Mouse (Mus musculus) cerebellum, adult 9-10 months (tissue): ENCODE measurements around the gene Ccn1.

ENCODE experiments used
- DNase-seq: peaks from one replicate; pipeline ENCODE4 v3.0.0; 2022

Ccn1 gene

DNA sequence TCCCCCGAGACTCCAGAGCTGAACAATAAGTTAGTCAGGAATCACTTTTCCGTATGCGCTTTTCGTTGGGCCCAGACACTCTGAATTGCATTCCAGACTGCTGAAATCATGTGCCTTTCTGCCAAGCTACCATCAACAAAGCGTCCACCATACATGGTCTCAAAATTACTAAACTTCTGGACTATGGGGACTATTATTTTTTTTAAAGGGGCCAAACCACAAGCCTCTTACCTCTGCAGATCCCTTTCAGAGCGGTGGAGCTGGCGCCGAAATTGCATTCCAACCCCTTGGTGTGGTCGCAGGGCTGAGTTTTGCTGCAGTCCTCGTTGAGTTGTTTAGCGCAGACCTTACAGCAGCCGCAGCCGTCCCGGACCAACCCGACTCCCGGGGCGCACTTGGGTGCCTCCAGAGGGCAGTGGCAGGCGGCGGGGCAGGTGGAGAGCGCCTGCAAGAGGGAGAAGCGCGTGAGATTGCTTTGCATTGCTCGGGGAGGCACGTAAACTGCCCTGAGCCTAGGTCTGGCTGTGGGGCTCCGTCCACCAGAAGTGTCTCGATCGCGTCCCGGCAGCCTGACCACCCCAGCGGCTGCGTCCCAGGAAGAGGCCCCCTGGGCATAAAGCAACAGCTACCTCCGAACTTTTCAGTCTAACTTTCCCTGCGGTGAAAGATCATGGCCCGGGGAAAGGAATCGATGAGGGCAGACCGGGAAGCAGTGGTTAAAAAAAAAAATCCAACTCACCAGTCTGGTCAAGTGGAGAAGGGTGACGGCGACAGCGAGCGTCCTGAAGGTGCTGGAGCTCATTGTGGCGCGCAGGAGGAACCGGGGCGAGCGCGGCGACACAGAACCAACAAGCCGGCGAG is 560 bp downstream of the Ccn1 start:
- no peak for DNase-seq

DNA sequence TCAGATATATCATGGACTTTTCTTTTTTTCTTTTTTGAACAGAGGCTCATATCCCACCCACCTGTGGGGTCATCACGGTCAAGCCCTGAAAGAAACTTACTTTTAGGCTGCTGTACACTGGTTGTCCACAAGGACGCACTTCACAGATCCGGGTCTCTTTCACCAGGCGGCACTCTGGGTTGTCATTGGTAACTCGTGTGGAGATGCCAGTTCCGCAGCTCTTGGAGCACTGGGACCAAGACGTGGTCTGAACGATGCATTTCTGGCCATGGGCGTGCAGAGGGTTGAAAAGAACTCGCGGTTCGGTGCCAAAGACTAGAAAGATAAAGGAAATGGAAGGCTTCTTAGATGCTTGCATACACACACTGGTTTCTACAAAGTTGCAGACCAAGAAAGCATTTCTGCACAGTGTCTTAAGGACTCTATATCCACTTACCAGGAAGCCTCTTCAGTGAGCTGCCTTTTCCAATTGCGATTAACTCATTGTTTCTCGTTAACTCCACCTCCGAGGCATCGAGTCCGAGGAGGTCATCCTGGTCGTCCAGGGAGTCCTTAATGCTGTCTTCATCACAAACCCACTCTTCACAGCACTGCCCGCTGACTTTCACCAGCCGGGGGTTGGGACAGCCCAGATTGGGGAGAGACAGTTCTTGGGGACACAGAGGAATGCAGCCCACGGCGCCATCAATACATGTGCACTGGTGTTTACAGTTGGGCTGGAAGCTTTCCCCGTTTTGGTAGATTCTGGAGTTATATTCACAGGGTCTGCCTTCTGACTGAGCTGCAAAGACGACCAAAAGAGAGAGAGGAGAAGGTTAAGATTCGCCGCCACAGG is 1.5 kb downstream of the Ccn1 start:
- DNase-seq, result no peak

DNA sequence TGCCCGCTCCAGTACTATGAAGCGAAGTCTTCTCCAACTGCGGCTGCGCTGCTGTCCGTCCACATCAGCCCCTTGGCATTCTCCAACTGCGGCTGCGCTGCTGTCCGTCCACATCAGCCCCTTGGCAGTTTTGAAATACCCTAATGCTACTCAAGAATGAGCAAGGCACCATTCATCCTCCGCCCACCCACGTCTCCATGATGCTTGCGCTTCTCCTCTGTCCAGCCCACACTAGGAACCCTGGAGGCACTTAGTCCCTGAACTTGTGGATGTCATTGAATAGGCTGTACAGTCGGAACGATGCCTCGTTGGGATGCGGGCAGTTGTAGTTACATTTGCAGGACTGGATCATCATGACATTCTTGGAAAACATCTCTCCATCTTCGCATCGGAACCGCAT is 2.4 kb downstream of the Ccn1 start:
- no peak for DNase-seq

DNA sequence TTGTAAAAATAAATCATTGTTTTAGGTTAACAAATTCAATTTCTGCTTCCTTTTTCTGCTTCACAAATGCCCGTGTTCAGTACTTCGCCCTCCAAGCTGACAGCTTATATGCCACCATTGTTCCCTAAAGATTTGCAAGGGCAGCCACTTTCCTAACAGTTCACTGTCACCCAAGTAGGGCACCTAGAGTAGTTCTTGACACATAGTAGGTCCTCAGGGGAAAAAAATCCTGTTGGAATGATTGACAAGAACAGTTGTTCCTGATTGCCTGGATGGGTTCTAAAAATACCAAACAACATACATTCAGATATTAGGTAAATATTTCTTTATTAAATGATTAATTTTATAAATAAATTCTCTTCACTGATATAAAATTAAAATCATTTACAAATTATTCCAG is 3.1 kb downstream of the Ccn1 start:
- DNase-seq, result no peak

DNA sequence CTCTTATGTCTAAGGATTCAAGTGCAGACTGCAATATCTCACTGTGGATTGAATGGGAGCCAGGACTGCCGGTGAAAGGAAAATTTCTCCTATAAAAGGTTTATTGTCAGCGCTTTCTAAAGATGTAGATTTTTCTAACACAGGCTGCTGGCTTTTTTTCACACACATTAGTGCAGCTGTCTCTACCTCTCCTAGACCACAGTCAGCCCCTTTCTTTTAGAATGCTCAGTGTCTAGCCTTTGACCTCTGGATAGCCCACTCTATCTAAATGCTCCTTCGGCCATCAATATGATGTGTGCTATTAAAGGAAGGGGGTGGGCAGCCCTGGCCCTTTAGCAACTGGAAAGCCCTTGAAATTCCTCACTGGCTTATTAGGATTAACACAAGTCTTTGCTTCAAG is 3.8 kb downstream of the Ccn1 start:
- no peak for DNase-seq

DNA sequence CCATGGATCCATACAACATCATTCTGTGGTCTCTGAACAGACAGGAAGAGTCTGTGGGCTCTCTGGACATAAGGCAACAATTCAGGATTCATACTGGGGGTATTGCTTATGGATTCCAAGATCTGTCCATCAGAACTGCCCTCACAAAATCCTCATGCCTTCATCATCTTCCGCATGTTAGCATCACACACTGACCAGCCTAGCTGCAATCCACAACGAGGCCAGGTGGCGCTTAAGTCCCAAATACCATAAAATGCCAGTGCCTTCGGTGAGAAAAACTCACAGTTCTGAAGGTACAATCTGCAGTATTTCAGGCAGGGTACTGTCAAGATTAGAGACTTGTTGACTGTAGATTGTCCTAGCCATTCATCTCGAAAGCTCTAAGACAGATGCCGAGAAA is 4.3 kb downstream of the Ccn1 start:
- no peak for DNase-seq

DNA sequence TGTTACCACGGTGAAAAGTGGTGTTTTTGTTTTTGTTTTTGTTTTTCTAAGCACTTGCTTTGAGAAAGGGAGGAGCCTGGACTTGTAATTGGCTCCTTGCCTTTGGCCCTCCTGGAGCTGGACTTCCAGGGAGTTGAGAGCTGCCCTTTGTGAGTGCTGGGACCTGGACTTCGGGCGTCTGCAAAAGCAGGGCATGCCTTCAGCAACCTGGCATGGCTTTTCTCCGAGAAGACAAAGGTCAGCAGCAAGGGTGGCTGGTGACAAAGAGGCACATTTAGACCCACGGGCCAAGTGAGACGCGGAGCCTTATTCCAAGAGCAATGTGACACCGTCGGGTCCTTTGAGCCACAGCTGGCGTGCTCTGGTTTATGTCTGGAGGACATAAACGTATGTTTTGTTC is 6.9 kb downstream of the Ccn1 start:
- no peak for DNase-seq

DNA sequence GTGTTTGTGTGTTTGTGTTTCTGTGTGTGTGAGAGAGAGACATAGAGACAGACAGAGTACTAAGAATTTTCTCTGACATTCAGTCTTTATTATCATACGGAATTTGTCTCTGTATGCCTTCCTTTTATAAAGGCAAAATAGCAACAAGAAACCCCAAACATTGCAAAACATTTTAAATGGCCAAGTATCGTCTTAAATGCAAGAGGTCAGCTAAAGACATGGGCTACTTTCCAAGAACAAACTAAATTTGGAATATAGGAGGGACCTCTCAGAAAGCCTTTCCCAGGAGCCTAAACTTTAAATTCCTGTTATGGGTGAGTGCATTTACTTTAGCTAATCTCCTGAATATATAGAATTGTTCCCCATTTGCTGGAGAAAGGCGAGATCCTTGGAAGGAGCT is 7.9 kb downstream of the Ccn1 start:
- no peak for DNase-seq

DNA sequence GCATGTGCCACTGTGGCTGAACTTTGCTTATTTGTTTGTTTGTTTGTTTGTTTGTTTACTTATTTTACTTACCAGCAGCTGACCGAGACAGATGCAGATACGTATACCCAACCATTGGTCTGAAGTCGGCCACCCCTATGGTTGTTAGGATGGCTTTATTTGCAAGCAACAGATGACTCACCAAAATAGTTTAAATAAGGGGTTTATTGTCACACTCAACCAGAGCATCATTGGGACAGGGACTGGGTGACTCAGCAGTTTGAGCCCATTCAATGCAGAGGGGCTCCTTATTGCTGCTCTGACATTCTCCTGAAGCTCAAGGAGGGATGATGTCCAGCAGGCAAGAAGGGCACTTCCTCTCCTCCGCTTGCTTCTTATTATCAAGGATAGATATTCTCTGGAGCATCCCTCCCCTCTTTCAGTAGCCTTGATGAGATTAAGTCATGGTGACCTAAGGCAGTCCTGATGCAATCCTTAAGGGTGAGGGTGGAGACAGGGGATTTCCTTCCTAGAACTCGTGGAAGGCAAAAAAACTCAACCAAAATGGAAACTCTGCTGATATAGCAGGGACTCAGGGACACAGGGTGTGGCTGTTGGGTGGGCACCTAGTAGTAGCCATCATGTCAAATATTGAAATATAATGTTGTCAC is 8.6 kb downstream of the Ccn1 start:
- DNase-seq, result no peak

DNA sequence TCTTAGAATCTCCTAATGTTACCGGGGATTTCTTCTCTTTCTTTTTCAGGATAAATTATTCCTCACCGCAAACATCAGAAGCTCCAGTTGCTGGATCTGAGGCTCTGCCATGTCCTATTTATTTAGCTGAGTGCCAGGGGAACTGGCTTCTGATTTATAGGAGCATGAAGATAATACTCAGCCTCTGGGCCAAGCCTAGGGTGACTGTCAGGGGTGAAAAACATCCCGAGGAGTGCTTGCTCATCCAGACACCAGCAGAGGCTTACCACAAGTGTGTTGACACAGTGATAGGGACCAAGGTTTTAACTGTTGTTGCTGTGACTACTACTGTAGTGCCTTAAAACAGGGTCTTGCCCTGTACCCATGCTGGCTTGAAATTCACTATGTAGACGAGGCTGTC is 9.2 kb downstream of the Ccn1 start:
- no peak for DNase-seq

DNA sequence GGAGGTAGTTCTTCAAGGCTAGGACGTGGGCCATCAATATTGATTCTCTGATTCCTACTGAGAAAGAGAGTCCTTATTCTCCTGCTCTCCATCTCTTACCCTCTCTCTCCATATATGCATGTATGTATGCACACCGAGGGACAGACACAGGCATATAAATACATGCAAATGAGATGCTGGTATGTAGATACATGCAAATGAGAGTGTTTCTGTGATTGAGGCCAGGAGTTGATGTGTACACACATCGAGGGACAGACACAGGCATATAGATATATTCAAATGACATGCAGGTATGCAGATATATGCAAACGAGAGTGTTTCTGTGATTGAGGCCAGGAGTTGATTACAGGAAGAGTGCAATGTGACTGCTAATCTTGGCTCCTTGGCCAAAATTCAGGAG is 9.6 kb downstream of the Ccn1 start:
- DNase-seq, result no peak

DNA sequence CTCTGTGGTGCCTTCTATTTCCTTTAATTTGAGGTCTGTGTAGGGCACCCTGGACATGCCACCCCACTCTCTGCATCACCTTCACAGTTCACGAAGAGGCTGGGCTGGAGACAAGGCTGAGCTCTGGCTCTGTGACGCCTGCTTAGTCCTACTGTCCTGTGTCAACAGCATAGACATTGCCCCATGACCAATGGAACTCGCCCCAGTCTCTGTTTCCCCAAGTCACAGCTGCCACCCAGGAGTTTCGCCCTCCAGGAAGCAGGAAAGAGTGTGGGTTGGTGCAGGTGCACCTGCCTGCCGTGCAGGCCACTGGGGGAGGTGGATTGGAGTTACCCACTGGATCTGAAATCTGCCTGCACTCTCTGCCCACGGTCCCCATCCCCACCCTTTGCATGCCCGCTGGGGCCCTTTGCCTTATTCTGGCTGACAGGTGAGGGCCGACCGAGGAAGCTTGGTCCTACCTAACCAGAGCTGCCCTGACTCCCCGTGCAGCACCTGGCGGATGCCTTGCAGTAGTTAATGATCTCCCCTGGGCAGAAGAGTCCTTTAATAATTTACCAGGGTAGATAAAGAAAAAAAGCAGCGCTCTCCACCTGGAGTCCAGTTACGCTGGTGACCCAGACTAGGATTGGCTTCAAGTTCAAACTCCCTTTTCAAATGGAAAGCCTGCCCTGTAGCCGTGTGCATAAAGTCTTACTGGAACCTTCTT is 15.6 kb downstream of the Ccn1 start:
- no peak for DNase-seq

DNA sequence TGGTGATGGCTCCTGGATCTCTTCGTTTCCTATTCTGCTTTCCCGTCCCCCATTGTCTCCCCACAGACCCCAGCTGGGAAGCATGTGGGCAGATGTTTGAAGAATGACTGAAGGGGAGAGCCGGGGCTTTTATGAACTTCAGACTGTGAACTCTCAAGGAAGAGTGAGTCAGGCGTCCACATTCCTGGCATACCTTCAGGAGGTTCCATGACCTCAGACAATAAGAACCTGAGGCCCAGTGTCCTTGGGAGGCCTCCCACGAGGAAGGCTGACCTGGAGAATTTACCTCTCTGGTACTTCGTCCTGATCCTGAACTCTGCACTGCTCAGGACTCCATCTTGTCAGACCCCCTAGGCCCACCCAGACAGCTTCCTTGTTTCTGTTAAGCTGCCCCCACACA is 16.9 kb downstream of the Ccn1 start:
- DNase-seq, result no peak

DNA sequence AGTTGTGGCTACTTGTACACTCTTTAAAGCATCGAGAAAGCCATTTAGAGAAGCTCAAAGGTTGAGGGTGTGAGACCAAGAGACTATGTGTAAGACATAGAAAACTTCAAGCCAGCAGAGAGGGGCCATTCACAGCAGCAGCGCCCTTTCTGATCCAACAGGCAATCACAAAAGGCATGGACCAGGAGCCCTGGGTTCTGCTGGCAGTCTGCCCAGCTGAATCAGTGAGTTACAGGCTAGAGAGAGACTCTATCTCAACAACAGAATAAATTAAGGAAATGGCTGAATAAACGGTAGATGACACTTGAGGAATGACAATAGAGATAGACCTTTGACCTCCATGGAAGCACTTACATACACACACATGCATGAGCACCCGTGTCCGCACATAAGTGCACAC is 21.1 kb downstream of the Ccn1 start:
- no peak for DNase-seq

DNA sequence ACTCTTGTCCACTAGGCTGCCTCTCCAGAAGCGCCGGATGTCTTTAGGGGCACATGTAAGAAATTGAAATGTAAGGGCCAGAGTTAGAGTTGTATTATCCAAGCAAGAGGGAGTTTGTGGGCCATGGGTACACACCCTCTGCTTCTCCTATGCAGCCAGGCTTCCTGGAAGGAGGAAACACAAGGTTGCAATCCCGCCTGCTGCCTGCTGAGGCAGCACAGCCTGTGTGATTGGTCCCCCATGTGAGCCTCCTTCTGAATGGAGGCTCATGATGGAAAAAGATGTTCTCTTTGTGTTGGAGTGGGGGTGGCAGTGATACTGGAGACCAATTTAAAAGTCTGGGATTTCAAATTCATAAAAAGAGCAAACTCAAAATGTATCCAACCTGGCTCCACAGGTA is 22.0 kb downstream of the Ccn1 start:
- DNase-seq, result no peak

DNA sequence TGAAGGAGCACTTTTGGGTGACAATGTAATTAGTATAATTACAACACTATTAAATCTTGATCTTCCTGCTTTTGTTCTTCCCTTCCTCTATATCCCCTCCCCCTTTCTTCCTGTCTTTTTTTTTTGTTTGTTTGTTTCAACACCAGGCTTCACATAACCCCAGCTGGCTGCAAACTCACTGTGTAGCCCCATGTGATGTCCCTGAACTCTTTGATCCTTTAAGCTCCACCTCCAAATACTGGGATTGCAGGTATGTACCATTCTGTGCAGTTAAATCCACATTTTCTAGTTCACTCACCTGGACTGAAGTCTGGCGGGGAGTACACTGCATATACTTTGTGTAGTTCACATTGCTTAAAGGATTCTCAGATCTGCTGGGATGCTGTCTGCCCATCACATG is 23.7 kb downstream of the Ccn1 start:
- no peak for DNase-seq

DNA sequence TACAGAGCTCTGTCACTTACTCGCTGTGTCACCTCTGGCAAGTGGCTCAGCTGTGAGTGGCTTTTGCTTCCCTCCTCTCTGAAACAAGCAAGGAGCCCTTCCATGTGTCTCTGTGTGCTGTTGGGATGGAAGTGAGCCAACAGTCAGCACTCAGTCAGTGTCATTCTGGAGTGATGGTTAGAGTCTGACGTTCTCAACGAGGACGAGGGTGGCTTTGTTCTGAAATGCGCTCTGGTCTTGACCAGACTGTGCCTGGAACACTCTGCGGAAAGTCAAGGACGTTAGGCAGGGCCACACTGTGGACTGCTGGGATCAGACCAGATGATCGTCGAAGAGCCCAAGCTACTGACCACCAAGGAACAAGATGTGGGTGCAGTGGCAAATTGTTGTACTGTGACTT is 24.2 kb downstream of the Ccn1 start:
- no peak for DNase-seq

DNA sequence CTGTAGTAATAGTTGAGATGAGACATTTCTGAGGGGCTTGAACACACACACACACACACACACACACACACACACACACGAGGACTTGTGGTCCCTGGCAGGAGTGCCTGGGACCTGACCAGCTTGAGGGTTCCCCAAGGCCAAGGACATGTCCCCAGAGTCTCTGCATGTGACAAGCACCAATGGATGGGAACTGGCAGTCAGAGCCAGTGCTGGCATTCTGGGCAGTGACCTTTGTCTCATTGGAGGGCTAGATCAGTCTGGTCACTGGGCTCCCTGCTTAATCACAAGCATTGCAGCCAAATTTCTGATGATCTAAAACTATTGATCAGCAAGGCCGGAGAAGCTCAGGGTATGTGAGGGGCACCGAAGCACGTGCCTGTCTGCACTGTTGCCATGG is 25.0 kb downstream of the Ccn1 start:
- no peak for DNase-seq

DNA sequence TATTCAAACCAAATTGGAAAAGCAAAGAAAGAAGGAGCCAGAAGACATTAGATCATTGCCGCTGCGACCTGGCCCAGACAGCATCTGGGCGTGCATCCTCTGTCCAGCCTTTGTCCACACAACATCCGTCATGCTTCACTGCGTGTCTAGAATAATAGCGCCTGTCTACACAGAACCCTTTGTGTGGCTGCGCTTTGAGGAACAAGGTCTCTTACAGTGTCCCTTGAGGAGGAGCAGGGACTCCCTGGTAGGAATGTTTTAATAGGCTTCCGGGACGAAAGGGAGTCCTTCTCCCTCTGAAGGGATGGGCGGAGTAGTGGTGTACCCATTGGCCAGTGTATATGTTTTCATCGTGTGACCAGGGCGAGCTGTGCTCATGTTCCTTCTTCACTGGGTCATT is 26.7 kb downstream of the Ccn1 start:
- DNase-seq, result peak; percentile 7

DNA sequence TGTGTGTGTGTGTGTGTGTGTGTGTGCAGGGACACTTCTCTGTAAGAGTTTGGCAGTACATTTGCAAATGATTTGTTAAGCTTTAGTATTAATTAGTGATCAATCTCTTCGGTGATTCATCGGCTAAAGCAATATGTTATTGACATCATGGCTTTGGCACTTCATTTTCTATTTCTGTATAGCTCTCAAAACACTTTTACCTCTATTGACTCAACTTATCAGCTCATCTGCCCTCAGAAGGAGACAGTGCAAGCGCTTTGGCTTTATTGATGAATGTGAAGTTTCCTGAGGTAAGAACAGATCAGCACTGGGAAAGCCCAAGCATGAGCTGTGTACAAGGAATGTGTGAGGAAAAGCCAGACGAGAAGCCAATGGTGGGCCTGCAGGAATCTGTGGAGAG is 28.6 kb downstream of the Ccn1 start:
- DNase-seq, result no peak

DNA sequence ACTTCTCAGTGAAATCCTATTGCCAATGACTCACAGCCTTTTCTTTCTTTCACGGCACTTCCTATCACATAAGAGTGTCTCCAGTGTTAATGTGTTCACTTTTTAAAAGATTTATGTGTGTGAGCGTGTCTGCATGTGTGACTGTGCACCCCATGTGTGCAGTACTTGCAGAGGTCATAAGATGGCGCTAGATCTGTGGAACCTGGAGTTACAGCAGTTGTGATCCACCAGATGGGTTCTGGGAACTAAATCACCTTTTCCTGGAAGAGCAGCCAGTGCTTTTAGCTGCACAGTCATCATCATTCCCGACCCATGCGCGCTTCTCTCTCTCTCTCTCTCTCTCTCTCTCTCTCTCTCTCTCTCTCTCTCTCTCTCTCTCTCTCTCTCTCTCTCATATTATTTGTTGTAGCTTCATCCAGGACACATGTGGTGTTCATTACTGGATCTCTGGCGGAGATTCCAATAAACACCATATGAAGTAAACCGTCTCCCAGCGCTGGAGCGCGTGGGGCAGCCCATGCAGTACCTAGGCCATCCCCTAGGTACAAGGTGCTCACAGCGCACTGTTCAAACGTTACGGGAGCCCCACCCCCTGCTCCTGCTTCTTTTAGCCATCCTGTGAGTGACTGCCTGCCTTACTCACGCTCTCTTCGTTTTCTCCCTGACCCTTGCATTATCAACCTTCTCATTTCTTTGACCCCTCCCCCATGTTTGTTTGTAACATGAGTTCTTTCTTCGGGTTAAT is 30.0 kb downstream of the Ccn1 start:
- no peak for DNase-seq

DNA sequence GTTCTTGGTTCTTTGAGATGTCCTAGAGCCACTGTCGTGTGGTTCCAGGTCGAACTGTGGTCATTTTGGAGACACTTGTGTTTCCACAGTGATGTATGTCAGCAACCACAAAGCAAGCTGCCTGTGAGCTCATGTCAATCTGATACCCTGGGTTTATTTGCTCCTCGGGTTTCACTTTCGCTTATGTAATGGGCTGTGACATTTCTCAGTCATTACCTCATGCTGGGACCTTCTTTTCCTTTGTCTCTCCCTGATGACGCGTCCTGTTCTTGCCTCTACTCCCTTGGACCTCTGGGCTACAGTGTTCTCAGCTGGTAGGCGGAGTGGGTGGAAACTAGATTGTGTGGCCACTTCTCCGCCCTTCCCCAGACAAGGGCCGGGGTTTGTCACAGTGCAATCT is 31.5 kb downstream of the Ccn1 start:
- no peak for DNase-seq
